Mouse (Mus musculus): ENCODE measurements around the gene Clcf1.

- no peak for TF ChIP-seq FLI1 (IDR thresholded peaks at IDR 0.05; ENCODE audit: low read length)
- no peak for TF ChIP-seq GATA1 (IDR thresholded peaks at IDR 0.05; ENCODE audit: borderline replicate concordance, low read length)
Measured at GRCm38 (mm10) chr19:4194776-4195650, 19.0 kb upstream of the Clcf1 start.

Data from megakaryocyte, embryonic 14.5 days (primary cell).